Mouse (Mus musculus): Measurements from ENCODE around the gene Mgat5. TPM values are rescaled to one million over a fixed set of nuclear protein-coding genes. Genes with fewer than 3 reads are reported as not detected.

Mgat5 gene
- polyA plus RNA-seq, 1 experiment, result 11.4 TPM

GRCm38 (mm10) chr1:127310011-127310410 lies 105.2 kb downstream of the Mgat5 start:
- peaks cover 14% of the 10 kb centered on the region for H3K36me3 ChIP-seq (ENCODE audit: control insufficient read depth, insufficient read depth, low read length)
- TF ChIP-seq POLR2A (IDR thresholded peaks at IDR 0.05; ENCODE audit: low read depth, low read length), result no peak
- no peak for TF ChIP-seq CTCF (IDR thresholded peaks at IDR 0.05; ENCODE audit: extremely low read depth, insufficient read length, insufficient replicate concordance, low read depth, low read length)
- H3K27ac ChIP-seq (ENCODE audit: insufficient read depth, low read depth, low read length), result no peak overlapping the region
- H3K4me1 ChIP-seq (ENCODE audit: control insufficient read depth, insufficient read depth, insufficient read length, low read length), result peaks cover 11% of the 10 kb centered on the region; the same call in 1 of the 2 replicates
- no peaks in the 10 kb centered on the region for H3K27me3 ChIP-seq (ENCODE audit: control insufficient read depth, insufficient read depth, low read length)
- no peak overlapping the region for H3K4me3 ChIP-seq (ENCODE audit: low read depth, low read length)
- 64% methylated on average over 5 of the region's 5 CpGs for WGBS

- H3K27me3 ChIP-seq (ENCODE audit: control insufficient read depth, insufficient read depth, low read length), result no peaks in the 10 kb centered on the region
- peaks cover 10% of the 10 kb centered on the region; the same call in 1 of the 2 replicates for H3K4me1 ChIP-seq (ENCODE audit: control insufficient read depth, insufficient read depth, insufficient read length, low read length)
- H3K27ac ChIP-seq (ENCODE audit: insufficient read depth, low read depth, low read length), result no peak overlapping the region
- no peak for TF ChIP-seq POLR2A (IDR thresholded peaks at IDR 0.05; ENCODE audit: low read depth, low read length)
- TF ChIP-seq CTCF (IDR thresholded peaks at IDR 0.05; ENCODE audit: extremely low read depth, insufficient read length, insufficient replicate concordance, low read depth, low read length), result no peak
- peaks cover 14% of the 10 kb centered on the region for H3K36me3 ChIP-seq (ENCODE audit: control insufficient read depth, insufficient read depth, low read length)
- 89% methylated on average over 3 of the region's 3 CpGs for WGBS
- no peak overlapping the region for H3K4me3 ChIP-seq (ENCODE audit: low read depth, low read length)
These were observed 105.9 kb downstream of the Mgat5 start for GRCm38 (mm10) chr1:127310703-127311102.

- Histone ChIP-seq H3K4me1 (ENCODE audit: control insufficient read depth, insufficient read depth, insufficient read length, low read length) (peaks cover 2% of the 10 kb centered on the region; the same call in 1 of the 2 replicates), H3K27me3 (ENCODE audit: control insufficient read depth, insufficient read depth, low read length) (no peaks in the 10 kb centered on the region), H3K36me3 (ENCODE audit: control insufficient read depth, insufficient read depth, low read length) (peaks cover 4% of the 10 kb centered on the region), H3K4me3 (ENCODE audit: low read depth, low read length) (no peak overlapping the region), H3K27ac (ENCODE audit: insufficient read depth, low read depth, low read length) (no peak overlapping the region)
- TF ChIP-seq POLR2A (IDR thresholded peaks at IDR 0.05; ENCODE audit: low read depth, low read length) (no peak), CTCF (IDR thresholded peaks at IDR 0.05; ENCODE audit: extremely low read depth, insufficient read length, insufficient replicate concordance, low read depth, low read length) (no peak)
- 80% methylated on average over 8 of the region's 8 CpGs for WGBS
These were observed 109.0 kb downstream of the Mgat5 start for GRCm38 (mm10) chr1:127313652-127314350.

GRCm38 (mm10) chr1:127315763-127316627 lies 111.2 kb downstream of the Mgat5 start:
- H3K4me1 ChIP-seq (ENCODE audit: control insufficient read depth, insufficient read depth, insufficient read length, low read length), result peaks cover 2% of the 10 kb centered on the region; the same call in 1 of the 2 replicates
- no peaks in the 10 kb centered on the region for H3K27me3 ChIP-seq (ENCODE audit: control insufficient read depth, insufficient read depth, low read length)
- no peak overlapping the region for H3K27ac ChIP-seq (ENCODE audit: insufficient read depth, low read depth, low read length)
- peaks cover 7% of the 10 kb centered on the region for H3K36me3 ChIP-seq (ENCODE audit: control insufficient read depth, insufficient read depth, low read length)
- H3K4me3 ChIP-seq (ENCODE audit: low read depth, low read length), result no peak overlapping the region
- TF ChIP-seq CTCF (IDR thresholded peaks at IDR 0.05; ENCODE audit: extremely low read depth, insufficient read length, insufficient replicate concordance, low read depth, low read length) (no peak), POLR2A (IDR thresholded peaks at IDR 0.05; ENCODE audit: low read depth, low read length) (no peak)
- WGBS, result 85% methylated on average over 13 of the region's 13 CpGs

- WGBS, result 93% methylated on average over 6 of the region's 6 CpGs
- H3K4me1 ChIP-seq (ENCODE audit: control insufficient read depth, insufficient read depth, insufficient read length, low read length), result peaks cover 7% of the 10 kb centered on the region; the same call in 1 of the 2 replicates
- H3K4me3 ChIP-seq (ENCODE audit: low read depth, low read length), result no peak overlapping the region
- TF ChIP-seq POLR2A (IDR thresholded peaks at IDR 0.05; ENCODE audit: low read depth, low read length) (no peak), CTCF (IDR thresholded peaks at IDR 0.05; ENCODE audit: extremely low read depth, insufficient read length, insufficient replicate concordance, low read depth, low read length) (no peak)
- H3K36me3 ChIP-seq (ENCODE audit: control insufficient read depth, insufficient read depth, low read length), result peaks cover 7% of the 10 kb centered on the region
- no peak overlapping the region for H3K27ac ChIP-seq (ENCODE audit: insufficient read depth, low read depth, low read length)
- no peaks in the 10 kb centered on the region for H3K27me3 ChIP-seq (ENCODE audit: control insufficient read depth, insufficient read depth, low read length)
These were observed 111.8 kb downstream of the Mgat5 start for GRCm38 (mm10) chr1:127316651-127317050.

- H3K27ac ChIP-seq (ENCODE audit: insufficient read depth, low read depth, low read length), result no peak overlapping the region
- H3K4me1 ChIP-seq (ENCODE audit: control insufficient read depth, insufficient read depth, insufficient read length, low read length), result peaks cover 7% of the 10 kb centered on the region; the same call in 1 of the 2 replicates
- no peaks in the 10 kb centered on the region for H3K27me3 ChIP-seq (ENCODE audit: control insufficient read depth, insufficient read depth, low read length)
- 90% methylated on average over 9 of the region's 9 CpGs for WGBS
- TF ChIP-seq POLR2A (IDR thresholded peaks at IDR 0.05; ENCODE audit: low read depth, low read length), result no peak
- no peak for TF ChIP-seq CTCF (IDR thresholded peaks at IDR 0.05; ENCODE audit: extremely low read depth, insufficient read length, insufficient replicate concordance, low read depth, low read length)
- H3K36me3 ChIP-seq (ENCODE audit: control insufficient read depth, insufficient read depth, low read length), result peaks cover 6% of the 10 kb centered on the region
- no peak overlapping the region for H3K4me3 ChIP-seq (ENCODE audit: low read depth, low read length)
These were observed 112.7 kb downstream of the Mgat5 start for GRCm38 (mm10) chr1:127317541-127317940.

GRCm38 (mm10) chr1:127318486-127318885 lies 113.7 kb downstream of the Mgat5 start:
- WGBS, result 64% methylated on average over 7 of the region's 7 CpGs
- Histone ChIP-seq H3K4me3 (ENCODE audit: low read depth, low read length) (no peak overlapping the region), H3K27ac (ENCODE audit: insufficient read depth, low read depth, low read length) (no peak overlapping the region), H3K4me1 (ENCODE audit: control insufficient read depth, insufficient read depth, insufficient read length, low read length) (peaks cover 7% of the 10 kb centered on the region; the same call in 1 of the 2 replicates), H3K36me3 (ENCODE audit: control insufficient read depth, insufficient read depth, low read length) (peaks cover 14% of the 10 kb centered on the region), H3K27me3 (ENCODE audit: control insufficient read depth, insufficient read depth, low read length) (no peaks in the 10 kb centered on the region)
- TF ChIP-seq CTCF (IDR thresholded peaks at IDR 0.05; ENCODE audit: extremely low read depth, insufficient read length, insufficient replicate concordance, low read depth, low read length), result no peak
- no peak for TF ChIP-seq POLR2A (IDR thresholded peaks at IDR 0.05; ENCODE audit: low read depth, low read length)

Data from small intestine, adult 2 months (tissue).